Mouse (Mus musculus) hindbrain, embryonic 12.5 days (tissue): ENCODE measurements at regions not wholly inside any gene's neighbourhood (a gene's known extent, or its start where the extent isn't known, plus 50 kb on each side); places are given as distances from the start of the nearest gene placed in this dataset.

Experiments used
- ATAC-seq: fragments of 200-750 bp; cut with Nextera tagmentation; 2 replicates; pipeline ENCODE4 v1.8.0; 2017; ENCODE audit warnings: moderate TSS enrichment; ENCODE audit not compliant: low FRiP score
- H3K27ac ChIP-seq: fragments of 300-500 bp; sonication (generic); 2 replicates; pipeline ENCODE4 v1.5.1; 2016; ENCODE audit warnings: mild to moderate bottlenecking
- H3K27me3 ChIP-seq: fragments of 300-500 bp; sonication (generic); 2 replicates; pipeline ENCODE4 v1.6.1; 2016; ENCODE audit warnings: mild to moderate bottlenecking
- H3K36me3 ChIP-seq: fragments of 300-500 bp; sonication (generic); 2 replicates; pipeline ENCODE4 v1.6.1; 2016; ENCODE audit warnings: mild to moderate bottlenecking
- H3K4me1 ChIP-seq: fragments of 300-500 bp; sonication (generic); 2 replicates; pipeline ENCODE4 v1.6.1; 2016
- H3K4me2 ChIP-seq: fragments of 300-500 bp; sonication (generic); replicated peaks from 2 replicates; pipeline ENCODE4 v1.6.1; 2016; ENCODE audit warnings: mild to moderate bottlenecking
- H3K4me3 ChIP-seq: fragments of 300-500 bp; sonication (generic); 2 replicates; pipeline ENCODE4 v1.5.1; 2016; ENCODE audit warnings: mild to moderate bottlenecking
- H3K9ac ChIP-seq: fragments of 300-500 bp; sonication (generic); 2 replicates; pipeline ENCODE4 v1.6.1; 2016; ENCODE audit warnings: mild to moderate bottlenecking, moderate library complexity
- H3K9me3 ChIP-seq: fragments of 300-500 bp; sonication (generic); replicated peaks from 2 replicates; pipeline ENCODE4 v1.6.1; 2016; ENCODE audit warnings: mild to moderate bottlenecking
- WGBS: fragments of 180-500 bp; shearing (Covaris S2); methylation state at CpG from one replicate; pipeline ENCODE4 v1.1.7; 2016; 5-methylcytosine and 5-hydroxymethylcytosine counted together

DNA sequence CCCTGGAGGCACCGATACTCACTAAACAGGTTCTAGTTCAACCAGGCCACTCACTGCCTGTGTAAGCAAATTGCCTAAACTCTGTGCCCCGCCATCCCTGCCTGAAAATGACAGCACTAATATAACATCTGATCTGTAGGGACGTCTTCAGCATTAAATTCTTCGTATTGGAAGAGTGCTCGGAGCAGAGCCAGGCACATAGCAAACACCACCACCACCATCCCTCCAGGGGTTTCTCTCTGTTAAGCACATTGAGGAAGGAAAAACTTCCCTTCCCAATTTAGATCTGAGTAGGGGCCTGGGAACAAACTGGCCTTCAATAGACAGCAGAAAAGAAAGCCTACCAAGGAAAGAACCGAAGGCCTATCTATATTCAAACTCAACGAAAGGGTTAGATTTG is 124.4 kb downstream of the Tmem17 start:
- Histone ChIP-seq H3K27ac (no peak overlapping the region), H3K9me3 (no peaks in the 10 kb centered on the region), H3K4me3 (no peak overlapping the region), H3K27me3 (no peaks in the 10 kb centered on the region), H3K36me3 (no peaks in the 10 kb centered on the region), H3K4me2 (no peak overlapping the region), H3K4me1 (peaks cover 8% of the 10 kb centered on the region), H3K9ac (no peak overlapping the region)
- no peak for ATAC-seq
- 67% methylated on average over 7 of the region's 7 CpGs for WGBS

DNA sequence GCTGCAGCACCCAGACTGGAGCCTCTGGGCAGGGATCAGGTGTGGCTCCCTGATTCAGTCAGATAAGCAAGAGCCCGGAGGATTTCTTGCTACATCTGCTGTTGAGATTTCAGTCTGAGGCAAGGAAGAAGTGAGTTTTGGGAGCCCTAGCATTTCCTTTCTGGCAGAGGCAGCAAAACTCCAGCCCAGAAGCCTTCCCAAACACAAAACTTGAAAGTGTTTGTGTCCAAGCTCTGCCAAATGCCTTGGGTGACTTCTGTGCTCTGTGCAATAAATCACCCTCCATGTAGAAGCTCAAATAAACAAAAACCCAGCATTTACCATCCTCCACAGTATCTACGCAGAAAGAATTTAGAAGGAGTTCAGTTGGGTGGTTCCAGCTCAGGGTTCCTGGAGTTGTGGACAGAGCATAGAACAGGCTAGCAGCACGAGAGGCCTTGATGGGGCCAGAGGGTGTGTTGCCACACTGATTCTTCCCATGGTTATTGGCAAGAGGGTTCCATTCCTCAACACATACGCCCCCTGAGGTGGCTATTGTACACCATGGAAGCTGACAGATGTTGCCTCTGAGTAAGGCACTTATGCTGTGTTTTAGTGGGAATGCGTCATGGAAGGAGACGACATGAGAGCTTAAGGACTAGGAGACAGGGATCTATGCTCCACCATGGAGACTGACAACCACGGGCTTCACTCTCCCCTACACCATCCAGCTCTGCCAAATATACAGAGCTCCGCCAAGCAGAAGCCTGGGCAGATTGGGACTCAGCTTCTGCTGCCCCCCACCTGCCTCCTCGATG is 125.1 kb downstream of the Tmem17 start:
- ATAC-seq, result no peak
- Histone ChIP-seq H3K4me2 (no peak overlapping the region), H3K9me3 (no peaks in the 10 kb centered on the region), H3K27me3 (no peaks in the 10 kb centered on the region), H3K4me3 (no peak overlapping the region), H3K27ac (no peak overlapping the region), H3K9ac (no peak overlapping the region), H3K36me3 (no peaks in the 10 kb centered on the region), H3K4me1 (peaks cover 5% of the 10 kb centered on the region)
- WGBS, result 79% methylated on average over 9 of the region's 9 CpGs

DNA sequence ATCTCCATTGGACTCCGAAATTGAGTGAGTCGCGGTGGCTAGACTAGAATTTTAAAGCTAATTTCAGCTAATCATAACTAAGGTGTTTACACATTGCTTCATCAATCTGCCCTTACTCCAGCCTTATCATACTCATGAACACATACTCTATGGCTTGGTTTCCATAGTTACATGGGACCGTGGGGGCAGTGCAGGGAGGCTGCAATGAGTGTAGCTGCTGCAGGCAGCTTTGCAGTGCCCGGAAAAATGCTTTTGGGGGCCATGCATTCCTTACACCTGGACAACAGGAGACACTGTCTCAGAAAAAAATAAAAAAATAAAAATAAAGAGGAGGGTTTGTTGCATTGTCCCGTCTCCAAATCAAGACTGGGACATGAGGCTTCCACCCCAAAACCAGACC is 126.3 kb downstream of the Tmem17 start:
- no peak overlapping the region for H3K9ac ChIP-seq
- no peaks in the 10 kb centered on the region for H3K36me3 ChIP-seq
- ATAC-seq, result no peak
- WGBS, result 80% methylated on average over 6 of the region's 6 CpGs
- H3K4me1 ChIP-seq, result 0 out of 2 replicates have a peak, but pooled peaks cover 4% of the 10 kb centered on the region
- no peaks in the 10 kb centered on the region for H3K9me3 ChIP-seq
- H3K27me3 ChIP-seq, result no peaks in the 10 kb centered on the region
- no peak overlapping the region for H3K4me3 ChIP-seq
- H3K4me2 ChIP-seq, result no peak overlapping the region
- no peak overlapping the region for H3K27ac ChIP-seq

DNA sequence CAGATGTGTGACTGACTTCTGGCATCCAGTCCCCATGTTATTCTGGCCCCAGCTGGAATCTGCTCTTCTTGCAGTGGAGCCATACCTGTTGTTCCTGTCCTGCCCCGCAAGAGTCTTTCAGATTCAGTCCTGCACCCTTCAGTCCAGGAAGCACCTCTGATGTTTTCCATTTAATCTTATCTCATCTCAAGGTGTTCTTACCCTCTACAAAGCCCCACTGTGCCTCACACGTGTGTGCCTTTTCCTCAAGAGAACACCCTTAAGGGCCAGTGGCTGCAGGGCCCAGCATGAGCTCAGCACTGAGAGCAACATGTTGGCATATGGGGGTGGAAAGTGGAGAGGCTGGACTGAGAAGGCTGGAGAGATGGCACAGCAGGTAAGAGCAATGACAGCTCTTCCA is 126.8 kb downstream of the Tmem17 start:
- Histone ChIP-seq H3K9me3 (no peaks in the 10 kb centered on the region), H3K9ac (no peak overlapping the region), H3K4me3 (no peak overlapping the region), H3K27me3 (no peaks in the 10 kb centered on the region), H3K36me3 (no peaks in the 10 kb centered on the region), H3K4me2 (no peak overlapping the region), H3K4me1 (0 out of 2 replicates have a peak, but pooled peaks cover 4% of the 10 kb centered on the region), H3K27ac (no peak overlapping the region)
- WGBS, result 68% methylated on average over 2 of the region's 2 CpGs
- ATAC-seq, result no peak

DNA sequence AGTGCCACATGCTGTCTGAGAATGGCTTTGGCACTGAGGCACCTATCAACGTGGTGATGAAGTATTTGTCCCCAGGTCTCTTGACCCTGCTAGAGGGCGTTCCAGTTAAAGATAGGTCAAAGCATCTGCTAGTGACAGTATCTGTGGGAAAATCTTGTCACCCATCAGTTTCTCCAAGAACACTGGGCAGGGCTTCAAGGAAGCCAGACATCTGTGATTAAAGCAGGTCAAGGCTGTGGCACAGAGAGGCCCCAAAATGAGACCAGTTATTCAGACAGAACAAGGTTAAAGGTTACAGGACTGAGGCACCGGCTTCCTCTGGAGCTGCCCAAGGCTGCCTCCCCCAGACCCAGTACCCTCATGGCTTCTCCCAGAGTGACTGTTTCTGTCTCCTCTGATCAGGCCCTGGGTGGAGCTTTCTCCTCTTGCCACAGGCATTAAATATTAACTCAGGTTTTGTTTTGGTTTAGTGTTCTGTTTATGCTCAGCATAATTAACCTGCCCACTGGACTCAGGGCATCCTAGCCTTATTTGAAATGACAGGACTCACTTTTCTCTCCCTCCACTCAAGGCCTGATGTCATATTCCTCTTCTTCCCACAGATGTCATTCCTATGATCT is 128.6 kb downstream of the Tmem17 start:
- no peak for ATAC-seq
- 46% methylated on average over 3 of the region's 3 CpGs for WGBS
- Histone ChIP-seq H3K36me3 (no peaks in the 10 kb centered on the region), H3K4me3 (no peak overlapping the region), H3K27me3 (no peaks in the 10 kb centered on the region), H3K27ac (no peak overlapping the region), H3K9ac (no peak overlapping the region), H3K4me2 (no peak overlapping the region), H3K4me1 (0 out of 2 replicates have a peak, but pooled peaks cover 4% of the 10 kb centered on the region), H3K9me3 (no peaks in the 10 kb centered on the region)

DNA sequence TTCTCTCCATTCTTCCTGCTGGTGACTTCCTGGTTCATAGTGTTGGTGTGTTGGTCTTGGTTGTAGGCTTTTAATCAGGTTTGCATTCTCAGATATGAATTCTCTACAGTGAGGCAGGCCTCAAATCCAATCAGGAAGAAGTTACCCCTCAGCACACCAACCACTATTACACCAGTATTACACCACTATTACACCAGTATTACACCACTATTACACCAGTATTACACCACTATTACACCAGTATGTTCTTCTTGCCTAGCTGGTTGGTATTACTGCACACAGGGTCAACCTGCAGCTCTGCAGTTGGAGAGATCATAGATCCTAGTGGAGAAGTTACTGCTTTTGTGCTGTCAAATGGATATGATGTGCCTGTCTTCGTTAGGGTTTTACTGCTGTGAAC is 129.6 kb downstream of the Tmem17 start:
- Histone ChIP-seq H3K27ac (no peak overlapping the region), H3K9ac (no peak overlapping the region), H3K4me3 (no peak overlapping the region), H3K27me3 (no peaks in the 10 kb centered on the region), H3K4me1 (0 out of 2 replicates have a peak, but pooled peaks cover 2% of the 10 kb centered on the region), H3K36me3 (no peaks in the 10 kb centered on the region), H3K4me2 (no peak overlapping the region), H3K9me3 (no peaks in the 10 kb centered on the region)
- WGBS, result 93% methylated on average over 1 of the region's 1 CpGs
- ATAC-seq, result no peak

DNA sequence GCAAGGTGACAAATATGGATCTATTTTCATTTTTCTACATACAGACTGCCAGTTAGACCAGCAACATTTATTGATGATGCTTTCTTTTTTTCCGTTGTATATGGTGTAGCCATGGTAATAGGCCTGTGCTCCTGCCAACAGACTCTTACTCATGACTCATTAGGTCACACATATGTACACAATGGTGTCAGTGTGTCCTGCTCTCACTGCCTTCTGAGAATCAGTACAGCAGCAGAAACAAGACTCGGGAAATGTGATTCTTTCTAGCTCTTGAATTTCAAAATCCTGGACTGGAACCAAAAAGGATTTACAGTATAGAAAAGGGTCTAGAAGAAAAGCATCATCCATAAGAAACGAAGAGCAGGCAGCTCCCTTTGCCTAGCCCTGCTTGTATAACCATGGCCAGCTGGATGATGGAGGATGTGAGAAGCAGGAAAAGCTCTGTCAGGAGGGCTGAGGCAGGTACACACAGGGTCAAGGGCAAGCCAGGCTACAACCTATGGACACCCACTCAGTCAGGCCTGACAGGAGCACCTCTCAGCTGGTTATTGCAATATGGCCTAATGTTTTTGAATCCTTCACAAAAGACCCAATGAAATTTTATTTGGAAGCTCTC is 132.2 kb downstream of the Tmem17 start:
- H3K27me3 ChIP-seq, result no peaks in the 10 kb centered on the region
- H3K9me3 ChIP-seq, result no peaks in the 10 kb centered on the region
- no peaks in the 10 kb centered on the region for H3K36me3 ChIP-seq
- H3K4me1 ChIP-seq, result no peaks in the 10 kb centered on the region
- ATAC-seq, result no peak
- H3K9ac ChIP-seq, result no peak overlapping the region
- no peak overlapping the region for H3K4me2 ChIP-seq
- no peak overlapping the region for H3K4me3 ChIP-seq
- 61% methylated on average over 3 of the region's 3 CpGs for WGBS
- no peak overlapping the region for H3K27ac ChIP-seq

DNA sequence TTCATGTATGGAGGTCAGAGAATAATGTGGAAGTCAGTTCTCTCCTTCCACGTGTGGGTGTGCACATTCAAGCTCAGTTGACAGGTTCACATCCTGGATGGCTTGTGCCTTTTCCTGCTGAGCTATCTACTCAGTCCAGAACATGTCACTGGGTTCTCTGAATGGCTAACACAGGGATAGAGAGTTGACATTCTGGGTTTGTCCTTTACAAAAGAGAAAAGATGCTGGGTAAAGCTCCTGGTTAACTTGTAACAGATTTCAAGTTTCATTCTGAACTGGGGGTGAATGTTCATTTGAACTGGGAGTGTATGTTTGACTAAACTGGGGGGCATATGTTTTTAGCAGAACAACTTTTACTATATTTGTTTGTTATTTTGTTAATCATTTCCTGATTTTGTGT is 133.0 kb downstream of the Tmem17 start:
- H3K27me3 ChIP-seq, result no peaks in the 10 kb centered on the region
- no peak overlapping the region for H3K27ac ChIP-seq
- no peak overlapping the region for H3K9ac ChIP-seq
- no peaks in the 10 kb centered on the region for H3K4me1 ChIP-seq
- H3K4me3 ChIP-seq, result no peak overlapping the region
- no peaks in the 10 kb centered on the region for H3K9me3 ChIP-seq
- ATAC-seq, result no peak
- no peak overlapping the region for H3K4me2 ChIP-seq
- H3K36me3 ChIP-seq, result no peaks in the 10 kb centered on the region
- 65% methylated on average over 1 of the region's 1 CpGs for WGBS

DNA sequence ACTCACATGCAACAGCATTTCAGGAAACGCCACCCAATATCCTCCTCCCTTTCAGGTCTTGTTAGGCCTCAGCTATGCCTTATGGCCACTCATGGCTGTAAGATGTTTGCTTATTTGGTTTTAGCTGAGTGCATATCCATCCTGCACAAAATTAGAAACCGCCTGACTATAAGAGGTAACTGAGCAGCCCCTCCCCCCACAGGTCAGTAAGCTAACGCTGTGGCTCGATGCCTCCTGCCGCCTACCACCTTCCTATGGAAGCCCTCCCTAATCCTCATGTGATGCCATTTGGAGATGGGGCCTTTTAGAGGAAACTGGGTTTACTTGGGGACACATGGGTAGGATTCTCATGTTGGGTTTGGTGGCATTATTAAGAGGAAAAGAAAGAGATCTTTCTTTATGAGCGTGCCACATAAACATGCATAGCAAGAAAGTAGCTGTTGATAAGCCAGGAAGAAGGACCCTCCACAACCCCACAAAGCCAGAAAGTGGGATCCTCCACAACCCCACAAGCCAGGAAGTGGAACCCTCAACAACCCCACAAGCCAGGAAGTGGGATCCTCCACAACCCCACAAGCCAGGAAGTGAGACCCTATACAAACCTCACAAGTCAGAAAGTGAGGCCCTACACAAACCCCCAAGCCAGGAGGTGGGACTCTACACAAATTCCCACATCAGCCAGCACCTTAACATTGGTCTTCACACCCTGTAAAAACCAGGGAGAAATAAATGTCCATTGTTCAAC is 134.5 kb downstream of the Tmem17 start:
- ATAC-seq, result no peak
- H3K4me3 ChIP-seq, result no peak overlapping the region
- H3K27ac ChIP-seq, result no peak overlapping the region
- H3K27me3 ChIP-seq, result no peaks in the 10 kb centered on the region
- no peaks in the 10 kb centered on the region for H3K4me1 ChIP-seq
- no peaks in the 10 kb centered on the region for H3K9me3 ChIP-seq
- H3K4me2 ChIP-seq, result no peak overlapping the region
- 76% methylated on average over 6 of the region's 6 CpGs for WGBS
- no peak overlapping the region for H3K9ac ChIP-seq
- H3K36me3 ChIP-seq, result no peaks in the 10 kb centered on the region

DNA sequence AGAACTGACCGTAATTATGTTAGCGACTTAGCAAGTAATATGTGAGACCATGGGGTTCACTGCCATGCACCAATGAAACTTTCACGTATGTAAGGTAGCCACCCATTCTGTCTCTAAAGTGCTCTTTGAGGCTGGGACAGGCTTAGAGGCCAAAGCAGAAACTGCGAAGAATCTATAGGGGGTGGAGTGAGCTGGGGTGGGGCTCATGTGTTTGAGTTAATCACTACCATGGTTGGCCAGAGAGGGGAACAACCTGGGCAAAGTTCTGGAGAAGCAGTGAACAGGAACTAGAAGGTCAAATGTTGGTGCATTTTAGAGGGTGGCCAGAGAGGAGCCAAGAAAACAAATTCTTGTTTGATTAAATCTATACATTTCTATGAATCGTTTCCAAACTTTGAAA is 136.4 kb downstream of the Tmem17 start:
- 90% methylated on average over 5 of the region's 5 CpGs for WGBS
- Histone ChIP-seq H3K4me1 (no peaks in the 10 kb centered on the region), H3K9me3 (no peaks in the 10 kb centered on the region), H3K4me3 (no peak overlapping the region), H3K4me2 (no peak overlapping the region), H3K36me3 (no peaks in the 10 kb centered on the region), H3K27me3 (no peaks in the 10 kb centered on the region; the same call in 1 of the 2 replicates), H3K27ac (no peak overlapping the region), H3K9ac (no peak overlapping the region)
- ATAC-seq, result no peak

DNA sequence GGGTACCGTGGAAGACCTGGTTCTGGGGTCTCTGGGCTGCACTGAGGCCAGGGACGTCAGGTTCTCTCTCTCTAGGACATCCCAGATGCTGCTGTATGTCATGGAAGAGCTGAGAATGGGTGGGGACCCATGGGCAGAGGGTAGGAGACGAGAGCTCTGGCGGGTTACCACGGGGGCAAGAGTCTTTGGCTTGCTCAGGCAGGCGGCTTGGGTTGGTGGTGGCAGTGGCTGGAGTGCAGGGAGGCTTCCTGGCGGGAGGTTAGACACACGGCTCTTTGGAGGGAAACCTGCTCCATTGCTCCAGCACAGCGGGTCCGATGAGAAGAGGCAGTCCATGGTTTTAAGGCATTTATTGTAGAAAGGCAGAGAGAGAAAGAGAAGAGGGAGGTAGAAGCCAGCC is 138.9 kb downstream of the Tmem17 start:
- Histone ChIP-seq H3K4me2 (no peak overlapping the region), H3K9ac (no peak overlapping the region), H3K4me1 (no peaks in the 10 kb centered on the region), H3K9me3 (no peaks in the 10 kb centered on the region), H3K27me3 (no peaks in the 10 kb centered on the region; the same call in 1 of the 2 replicates), H3K36me3 (no peaks in the 10 kb centered on the region), H3K27ac (no peak overlapping the region), H3K4me3 (no peak overlapping the region)
- no peak for ATAC-seq
- WGBS, result 81% methylated on average over 10 of the region's 10 CpGs

DNA sequence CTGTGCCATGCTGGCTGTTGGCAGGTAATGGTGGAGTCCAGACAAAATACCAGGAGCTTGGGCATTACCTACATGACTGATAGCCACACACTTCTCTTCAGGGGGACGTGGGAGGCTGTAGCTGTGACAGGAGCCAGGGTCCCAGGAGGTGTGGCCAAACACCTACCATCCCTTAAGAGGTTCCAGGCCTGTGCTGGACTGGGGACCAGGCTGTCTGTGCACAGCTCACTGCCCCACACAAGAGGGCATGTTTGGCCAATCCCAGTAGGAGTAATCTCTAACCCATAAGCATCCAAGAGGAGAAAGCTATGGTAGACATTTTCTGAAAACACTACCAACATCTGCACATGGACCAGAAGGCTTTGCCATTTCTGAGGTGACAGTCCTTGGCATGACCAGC is 139.4 kb downstream of the Tmem17 start:
- Histone ChIP-seq H3K9me3 (no peaks in the 10 kb centered on the region), H3K36me3 (no peaks in the 10 kb centered on the region), H3K4me1 (no peaks in the 10 kb centered on the region), H3K27me3 (no peaks in the 10 kb centered on the region; the same call in 1 of the 2 replicates), H3K9ac (no peak overlapping the region), H3K4me3 (no peak overlapping the region), H3K4me2 (no peak overlapping the region), H3K27ac (no peak overlapping the region)
- ATAC-seq, result no peak
- WGBS, result 83% methylated on average over 1 of the region's 1 CpGs
